Mouse (Mus musculus): Measurements from ENCODE around the gene Hoxd4.

DNA sequence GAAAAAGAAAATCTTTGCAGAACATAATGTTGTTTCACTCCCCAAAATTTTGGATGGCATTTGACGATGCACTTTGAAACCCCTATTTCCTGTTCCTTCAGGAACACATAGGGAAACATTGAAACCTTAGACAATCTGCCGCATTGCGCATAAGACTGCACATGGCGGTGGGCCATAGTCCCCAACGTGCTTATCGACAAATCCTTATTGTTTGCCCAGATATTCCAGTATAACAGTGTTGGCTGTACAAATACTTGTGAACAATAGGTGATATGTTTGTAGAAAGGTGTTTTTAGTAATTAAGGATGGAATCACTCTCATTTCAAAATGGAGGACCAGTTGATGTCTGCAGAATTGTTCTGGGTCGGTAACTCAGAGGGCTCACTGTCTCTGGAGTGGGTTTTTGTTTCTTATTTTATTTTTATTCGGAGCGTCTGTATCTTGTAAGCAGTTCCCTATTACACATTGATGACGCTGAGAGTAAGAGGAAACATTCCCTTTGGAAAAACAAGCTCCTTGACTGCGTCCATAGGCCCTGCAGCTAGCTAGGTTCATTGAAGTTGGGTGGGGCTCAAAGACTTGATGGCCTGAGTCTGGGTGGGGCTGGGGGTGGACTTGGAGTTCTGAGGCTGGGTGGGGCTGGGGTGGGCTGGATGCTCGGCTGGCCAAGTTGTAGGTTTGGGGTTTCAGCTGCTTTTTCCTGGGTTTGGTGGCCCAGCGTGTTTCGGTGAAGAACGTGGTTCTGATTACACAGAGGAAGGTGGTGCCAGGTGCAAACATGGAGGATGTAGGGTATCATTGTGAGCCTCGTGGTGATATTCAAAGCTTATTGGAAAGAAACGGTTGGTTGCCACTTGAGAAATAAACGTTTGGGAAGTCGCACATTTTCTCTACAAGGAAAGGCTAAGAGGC is 1.8 kb downstream of the Hoxd4 start:
- TF ChIP-seq POLR2A (IDR thresholded peaks at IDR 0.05; ENCODE audit: low read depth, low read length) (no peak), CTCF (IDR thresholded peaks at IDR 0.05; ENCODE audit: extremely low read depth, insufficient read length, insufficient replicate concordance, low read depth, low read length) (no peak)
